Mouse (Mus musculus): ENCODE measurements around the gene B430305J03Rik. TPM values are rescaled to one million over a fixed set of nuclear protein-coding genes. Genes with fewer than 3 reads are reported as not detected.
A peak's percentile ranks its signal among the peaks of the same experiment; 100 is the strongest.

The B430305J03Rik gene
- not detected in 2 replicates for polyA plus RNA-seq (2014; fragmentation: Nextera tagmentation; extraction: Ambion mirVana)

DNA sequence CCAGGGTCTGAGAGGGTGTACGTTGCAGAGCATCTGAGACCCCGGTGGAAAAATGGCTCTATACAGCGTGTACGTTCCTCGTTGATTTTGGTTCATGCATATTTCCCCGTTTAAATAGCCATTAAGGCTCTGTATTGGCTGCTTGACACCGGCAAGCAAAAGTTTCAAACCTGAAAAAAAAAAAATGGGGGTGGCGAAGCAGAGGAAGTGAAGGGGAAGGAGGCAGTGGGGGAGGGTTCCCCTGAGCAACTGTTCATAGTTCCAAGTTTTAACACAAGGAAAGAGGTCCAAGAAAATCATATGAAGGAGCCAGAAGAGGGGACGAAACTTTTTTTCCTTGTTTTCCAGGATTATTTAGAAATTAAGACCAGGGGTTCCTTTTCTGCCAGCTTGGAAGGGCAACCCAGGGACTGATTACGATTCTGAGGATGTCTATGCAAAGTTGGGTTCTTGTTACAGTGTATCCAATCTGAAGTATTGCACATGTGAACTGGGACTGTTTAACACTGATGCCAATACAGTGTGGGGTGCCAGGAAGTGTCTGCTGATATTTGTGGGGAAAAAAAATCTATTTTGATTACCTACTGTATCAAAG, at the start of gene B430305J03Rik:
Gene B430305J03Rik (minus strand): TSS at position 173 of the 595 bp plus-strand sequence.
- H3K4me1 ChIP-seq (ENCODE audit: control insufficient read depth, insufficient read depth, low read length): peaks cover 19% of the 10 kb centered on the region
- peak within 1 kb of the TSS; percentile 93 for H3K4me3 ChIP-seq (ENCODE audit: low read depth, low read length)
- peak within 1 kb of the TSS; percentile 75 for H3K4me2 ChIP-seq (ENCODE audit: low read depth, low read length)
- peaks cover 12% of the 10 kb centered on the region; the same call in 1 of the 2 replicates for H3K36me3 ChIP-seq (ENCODE audit: control insufficient read depth, insufficient read depth, low read length)
- ATAC-seq (ENCODE audit: low read depth) (no peak), DNase-seq (ENCODE audit: low spot score) (peak; percentile 38)
- H3K27me3 ChIP-seq (replicated peaks; ENCODE audit: control insufficient read depth, insufficient read depth, low read length): no peaks in the 10 kb centered on the region
- H3K9ac ChIP-seq (ENCODE audit: low read depth, low read length): peak within 1 kb of the TSS; percentile 91
- WGBS: 3% methylated on average over 10 of the region's 10 CpGs
- peak within 1 kb of the TSS; percentile 96 for H3K27ac ChIP-seq (replicated peaks; ENCODE audit: low read depth, low read length)
- no peaks in the 10 kb centered on the region for H3K9me3 ChIP-seq (ENCODE audit: control insufficient read depth, low read length)

GRCm38 (mm10) chr3:61409683-61410082, 43.9 kb upstream of the B430305J03Rik start:
- ATAC-seq (ENCODE audit: low read depth): no peak
- H3K9ac ChIP-seq (ENCODE audit: low read depth, low read length): no peak overlapping the region
- 81% methylated on average over 6 of the region's 6 CpGs for WGBS

GRCm38 (mm10) chr3:61406921-61407320, 41.2 kb upstream of the B430305J03Rik start:
- ATAC-seq (ENCODE audit: low read depth): no peak
- WGBS: 83% methylated on average over 4 of the region's 4 CpGs
- Histone ChIP-seq H3K4me3 (ENCODE audit: low read depth, low read length) (no peak overlapping the region), H3K9me3 (ENCODE audit: control insufficient read depth, low read length) (no peaks in the 10 kb centered on the region), H3K27ac (replicated peaks; ENCODE audit: low read depth, low read length) (no peak overlapping the region), H3K4me1 (ENCODE audit: control insufficient read depth, insufficient read depth, low read length) (no peaks in the 10 kb centered on the region), H3K36me3 (ENCODE audit: control insufficient read depth, insufficient read depth, low read length) (no peaks in the 10 kb centered on the region), H3K27me3 (replicated peaks; ENCODE audit: control insufficient read depth, insufficient read depth, low read length) (no peaks in the 10 kb centered on the region), H3K4me2 (ENCODE audit: low read depth, low read length) (no peak overlapping the region), H3K9ac (ENCODE audit: low read depth, low read length) (no peak overlapping the region)
- DNase-seq (ENCODE audit: low spot score): no peak

More at GRCm38 (mm10) chr3:61409683-61410082, 43.9 kb upstream of the B430305J03Rik start:
- no peak overlapping the region for H3K4me2 ChIP-seq (ENCODE audit: low read depth, low read length)
- no peaks in the 10 kb centered on the region for H3K4me1 ChIP-seq (ENCODE audit: control insufficient read depth, insufficient read depth, low read length)
- H3K4me3 ChIP-seq (ENCODE audit: low read depth, low read length): no peak overlapping the region
- DNase-seq (ENCODE audit: low spot score): no peak
- H3K27me3 ChIP-seq (replicated peaks; ENCODE audit: control insufficient read depth, insufficient read depth, low read length): no peaks in the 10 kb centered on the region
- no peaks in the 10 kb centered on the region for H3K36me3 ChIP-seq (ENCODE audit: control insufficient read depth, insufficient read depth, low read length)
- H3K9me3 ChIP-seq (ENCODE audit: control insufficient read depth, low read length): no peaks in the 10 kb centered on the region
- no peak overlapping the region for H3K27ac ChIP-seq (replicated peaks; ENCODE audit: low read depth, low read length)

DNA sequence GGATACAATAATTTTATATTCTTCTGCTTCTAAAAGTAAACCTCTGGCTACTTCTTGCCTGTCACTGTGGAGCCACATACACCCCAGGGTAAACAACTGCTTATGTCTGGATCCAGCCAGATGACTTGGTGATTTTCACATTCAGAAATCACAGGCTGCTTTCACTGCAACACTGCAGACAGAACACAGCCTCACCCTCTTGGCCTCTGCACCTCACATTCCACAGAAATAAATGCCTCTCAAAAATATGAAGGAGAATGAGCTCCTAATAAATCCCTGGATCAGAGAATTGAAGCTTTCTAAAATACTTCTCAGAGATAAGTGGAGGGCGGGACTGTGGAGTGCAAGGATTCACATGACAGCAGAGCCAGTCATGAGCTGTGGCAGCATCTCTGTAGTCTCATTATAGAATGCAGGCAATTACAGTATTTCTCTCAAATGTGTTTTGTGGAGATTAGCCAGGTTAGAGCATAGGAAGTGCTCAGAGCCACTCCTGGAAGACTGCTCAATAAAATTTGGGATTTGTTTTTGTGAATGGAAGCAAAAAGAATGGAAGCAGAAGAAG, 35.2 kb upstream of the B430305J03Rik start:
- H3K36me3 ChIP-seq (ENCODE audit: control insufficient read depth, insufficient read depth, low read length): no peaks in the 10 kb centered on the region
- H3K4me1 ChIP-seq (ENCODE audit: control insufficient read depth, insufficient read depth, low read length): no peaks in the 10 kb centered on the region
- no peak overlapping the region for H3K27ac ChIP-seq (replicated peaks; ENCODE audit: low read depth, low read length)
- no peaks in the 10 kb centered on the region for H3K9me3 ChIP-seq (ENCODE audit: control insufficient read depth, low read length)
- no peak overlapping the region for H3K9ac ChIP-seq (ENCODE audit: low read depth, low read length)
- no peaks in the 10 kb centered on the region for H3K27me3 ChIP-seq (replicated peaks; ENCODE audit: control insufficient read depth, insufficient read depth, low read length)
- 39% methylated on average over 1 of the region's 1 CpGs for WGBS
- no peak for ATAC-seq (ENCODE audit: low read depth)
- peak; percentile 20 for DNase-seq (ENCODE audit: low spot score)
- no peak overlapping the region for H3K4me2 ChIP-seq (ENCODE audit: low read depth, low read length)
- H3K4me3 ChIP-seq (ENCODE audit: low read depth, low read length): no peak overlapping the region

GRCm38 (mm10) chr3:61396728-61397127, 31.0 kb upstream of the B430305J03Rik start:
- Histone ChIP-seq H3K9ac (ENCODE audit: low read depth, low read length) (no peak overlapping the region), H3K36me3 (ENCODE audit: control insufficient read depth, insufficient read depth, low read length) (no peaks in the 10 kb centered on the region), H3K4me3 (ENCODE audit: low read depth, low read length) (no peak overlapping the region), H3K27ac (replicated peaks; ENCODE audit: low read depth, low read length) (no peak overlapping the region), H3K4me1 (ENCODE audit: control insufficient read depth, insufficient read depth, low read length) (no peaks in the 10 kb centered on the region), H3K27me3 (replicated peaks; ENCODE audit: control insufficient read depth, insufficient read depth, low read length) (no peaks in the 10 kb centered on the region), H3K9me3 (ENCODE audit: control insufficient read depth, low read length) (no peaks in the 10 kb centered on the region), H3K4me2 (ENCODE audit: low read depth, low read length) (no peak overlapping the region)
- no peak for DNase-seq (ENCODE audit: low spot score)
- WGBS: 53% methylated on average over 2 of the region's 2 CpGs
- no peak for ATAC-seq (ENCODE audit: low read depth)

DNA sequence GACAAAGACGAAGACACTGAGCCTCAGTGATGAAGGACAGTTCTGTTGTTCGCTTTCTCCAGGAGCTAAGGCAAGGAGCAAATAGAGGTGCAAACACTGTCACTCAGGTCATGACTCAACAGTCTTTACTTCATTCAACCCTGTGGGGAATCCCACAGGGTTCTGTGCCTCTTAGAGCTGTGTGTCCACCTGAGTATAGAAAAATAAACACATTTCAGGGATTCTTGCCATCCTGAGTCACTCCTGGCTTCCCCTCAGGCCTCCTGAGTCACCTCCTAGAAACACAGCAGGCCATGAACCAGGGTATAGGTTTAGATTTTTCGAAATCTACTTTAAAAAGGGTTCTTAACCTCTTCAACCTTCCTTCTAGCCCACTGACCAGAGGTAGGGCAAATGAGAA, 29.6 kb upstream of the B430305J03Rik start:
- H3K36me3 ChIP-seq (ENCODE audit: control insufficient read depth, insufficient read depth, low read length): no peaks in the 10 kb centered on the region
- ATAC-seq (ENCODE audit: low read depth) (no peak), DNase-seq (ENCODE audit: low spot score) (no peak)
- no peak overlapping the region for H3K4me2 ChIP-seq (ENCODE audit: low read depth, low read length)
- H3K27ac ChIP-seq (replicated peaks; ENCODE audit: low read depth, low read length): no peak overlapping the region
- no peak overlapping the region for H3K4me3 ChIP-seq (ENCODE audit: low read depth, low read length)
- no peaks in the 10 kb centered on the region for H3K27me3 ChIP-seq (replicated peaks; ENCODE audit: control insufficient read depth, insufficient read depth, low read length)
- H3K9ac ChIP-seq (ENCODE audit: low read depth, low read length): no peak overlapping the region
- H3K9me3 ChIP-seq (ENCODE audit: control insufficient read depth, low read length): no peaks in the 10 kb centered on the region
- no peaks in the 10 kb centered on the region for H3K4me1 ChIP-seq (ENCODE audit: control insufficient read depth, insufficient read depth, low read length)
- WGBS: 83% methylated on average over 3 of the region's 3 CpGs

GRCm38 (mm10) chr3:61393520-61393919, 27.8 kb upstream of the B430305J03Rik start:
- Histone ChIP-seq H3K9me3 (ENCODE audit: control insufficient read depth, low read length) (no peaks in the 10 kb centered on the region), H3K4me2 (ENCODE audit: low read depth, low read length) (no peak overlapping the region), H3K4me1 (ENCODE audit: control insufficient read depth, insufficient read depth, low read length) (no peaks in the 10 kb centered on the region), H3K36me3 (ENCODE audit: control insufficient read depth, insufficient read depth, low read length) (no peaks in the 10 kb centered on the region), H3K9ac (ENCODE audit: low read depth, low read length) (no peak overlapping the region), H3K27me3 (replicated peaks; ENCODE audit: control insufficient read depth, insufficient read depth, low read length) (no peaks in the 10 kb centered on the region), H3K4me3 (ENCODE audit: low read depth, low read length) (no peak overlapping the region), H3K27ac (replicated peaks; ENCODE audit: low read depth, low read length) (no peak overlapping the region)
- DNase-seq (ENCODE audit: low spot score) (no peak), ATAC-seq (ENCODE audit: low read depth) (no peak)
- WGBS: 48% methylated on average over 3 of the region's 3 CpGs

GRCm38 (mm10) chr3:61392881-61393280, 27.1 kb upstream of the B430305J03Rik start:
- Histone ChIP-seq H3K9ac (ENCODE audit: low read depth, low read length) (no peak overlapping the region), H3K27me3 (replicated peaks; ENCODE audit: control insufficient read depth, insufficient read depth, low read length) (no peaks in the 10 kb centered on the region), H3K27ac (replicated peaks; ENCODE audit: low read depth, low read length) (no peak overlapping the region), H3K36me3 (ENCODE audit: control insufficient read depth, insufficient read depth, low read length) (no peaks in the 10 kb centered on the region), H3K4me2 (ENCODE audit: low read depth, low read length) (no peak overlapping the region), H3K9me3 (ENCODE audit: control insufficient read depth, low read length) (no peaks in the 10 kb centered on the region), H3K4me3 (ENCODE audit: low read depth, low read length) (no peak overlapping the region), H3K4me1 (ENCODE audit: control insufficient read depth, insufficient read depth, low read length) (no peaks in the 10 kb centered on the region)
- no peak for DNase-seq (ENCODE audit: low spot score)
- WGBS: 95% methylated on average over 1 of the region's 1 CpGs
- no peak for ATAC-seq (ENCODE audit: low read depth)

- no peaks in the 10 kb centered on the region for H3K36me3 ChIP-seq (ENCODE audit: control insufficient read depth, insufficient read depth, low read length)
- no peaks in the 10 kb centered on the region for H3K27me3 ChIP-seq (replicated peaks; ENCODE audit: control insufficient read depth, insufficient read depth, low read length)
- ATAC-seq (ENCODE audit: low read depth): no peak
- H3K9me3 ChIP-seq (ENCODE audit: control insufficient read depth, low read length): no peaks in the 10 kb centered on the region
- WGBS: 77% methylated on average over 4 of the region's 4 CpGs
- no peak for DNase-seq (ENCODE audit: low spot score)
- H3K4me1 ChIP-seq (ENCODE audit: control insufficient read depth, insufficient read depth, low read length): no peaks in the 10 kb centered on the region
- no peak overlapping the region for H3K9ac ChIP-seq (ENCODE audit: low read depth, low read length)
- H3K4me3 ChIP-seq (ENCODE audit: low read depth, low read length): no peak overlapping the region
- no peak overlapping the region for H3K4me2 ChIP-seq (ENCODE audit: low read depth, low read length)
- no peak overlapping the region for H3K27ac ChIP-seq (replicated peaks; ENCODE audit: low read depth, low read length)
Measured at GRCm38 (mm10) chr3:61391564-61391963, 25.8 kb upstream of the B430305J03Rik start.

Measured in embryonic facial prominence, embryonic 14.5 days (tissue).